Mouse (Mus musculus): ENCODE measurements around the gene Hhipl2. TPM values are rescaled to one million over a fixed set of nuclear protein-coding genes. Genes with fewer than 3 reads are reported as not detected.
"Not testable (repeated sequence)": the region's sequence is repeated elsewhere in the genome, so short reads cannot be mapped to it uniquely, and the experiment has no call there.

Hhipl2 gene
- 0.17 and 0.82 TPM in 2 replicates for polyA plus RNA-seq (2015; fragmentation: Nextera tagmentation; extraction: Ambion mirVana)

- Histone ChIP-seq H3K36me3 (replicated peaks) (no peaks in the 10 kb centered on the region), H3K27me3 (replicated peaks) (no peaks in the 10 kb centered on the region), H3K27ac (no peak within 1 kb of the TSS), H3K4me2 (no peak within 1 kb of the TSS), H3K4me3 (no peak within 1 kb of the TSS), H3K9ac (no peak within 1 kb of the TSS), H3K9me3 (no peaks in the 10 kb centered on the region), H3K4me1 (no peaks in the 10 kb centered on the region)
- no peak for ATAC-seq (replicated peaks)
- WGBS, result 84% methylated on average over 12 of the region's 12 CpGs
These were observed at the start of gene Hhipl2 for GRCm38 (mm10) chr1:183417873-183418272. Gene Hhipl2 (plus strand): TSS chr1:183418215.

- Histone ChIP-seq H3K9me3 (no peaks in the 10 kb centered on the region), H3K36me3 (replicated peaks) (peaks cover 7% of the 10 kb centered on the region; the same call in 1 of the 2 replicates), H3K9ac (peak overlapping the region; percentile 76), H3K4me3 (peak overlapping the region; percentile 78), H3K27ac (peak overlapping the region; percentile 76), H3K4me2 (peak overlapping the region; percentile 87), H3K27me3 (replicated peaks) (no peaks in the 10 kb centered on the region), H3K4me1 (peaks cover 19% of the 10 kb centered on the region)
- 1% methylated on average over 56 of the region's 56 CpGs for WGBS
- ATAC-seq (replicated peaks), result peak; percentile 80
These were observed 49.2 kb upstream of the Hhipl2 start for GRCm38 (mm10) chr1:183368601-183369400.

DNA sequence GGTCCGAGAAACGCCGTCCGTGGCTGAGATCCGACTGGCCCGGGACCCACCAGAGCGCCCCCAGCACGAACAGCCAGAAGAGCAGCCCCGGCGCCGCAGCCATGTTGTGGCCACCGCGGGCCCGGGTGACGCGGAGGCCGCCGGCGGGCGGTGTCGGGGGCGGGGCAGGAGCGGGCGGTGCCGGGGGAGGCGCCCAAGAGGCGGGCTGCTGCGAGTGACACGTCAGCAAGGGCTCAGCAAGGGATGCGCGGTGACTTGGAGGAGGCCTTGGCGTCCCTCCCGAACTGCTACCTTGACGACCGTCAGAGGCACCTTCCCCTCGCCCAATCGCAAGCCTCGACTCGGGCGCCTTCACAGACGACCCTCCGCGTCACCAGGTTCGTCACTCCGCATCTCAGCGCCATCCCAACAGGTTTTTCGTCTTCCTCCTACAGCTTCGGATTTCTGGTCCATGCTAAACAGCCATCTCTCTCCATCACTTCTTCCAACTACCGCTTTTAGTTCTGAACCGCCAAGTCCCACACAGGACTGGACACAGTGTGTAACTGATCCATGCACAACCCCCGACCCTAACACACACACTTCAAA, 48.5 kb upstream of the Hhipl2 start, which contains the start of gene Mia3:
TSS of gene Mia3 (minus strand) at position 127 of the 588 bp plus-strand sequence.
- Histone ChIP-seq H3K9me3 (no peaks in the 10 kb centered on the region), H3K4me1 (peaks cover 19% of the 10 kb centered on the region), H3K27ac (peak within 1 kb of the TSS; percentile 76), H3K4me2 (peak within 1 kb of the TSS; percentile 87), H3K27me3 (replicated peaks) (no peaks in the 10 kb centered on the region), H3K9ac (peak within 1 kb of the TSS; percentile 76), H3K4me3 (peak within 1 kb of the TSS; percentile 78), H3K36me3 (replicated peaks) (0 out of 2 replicates have a peak, but pooled peaks cover under 1% of the 10 kb centered on the region)
- under 1% methylated on average over 49 of the region's 51 CpGs for WGBS
- peak; percentile 99 for ATAC-seq (replicated peaks)

DNA sequence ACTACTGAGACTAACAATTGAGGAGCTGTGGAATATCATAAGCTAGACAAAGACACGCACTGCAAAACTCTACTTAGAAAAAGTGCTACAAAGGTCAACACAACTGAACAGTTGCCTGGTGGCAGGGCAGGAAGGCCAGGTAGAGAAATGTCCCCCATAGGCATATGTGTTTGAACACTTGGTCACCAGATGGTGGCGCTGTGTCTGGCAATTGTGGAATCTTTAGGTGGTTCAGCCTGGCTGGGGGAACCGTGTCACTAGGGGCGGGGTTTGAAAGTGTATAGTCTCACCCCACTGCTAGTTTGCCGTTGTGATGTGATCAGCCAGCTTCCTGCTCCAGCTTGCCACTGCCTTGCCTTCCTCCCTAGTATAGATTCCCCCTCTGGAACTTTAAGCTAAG, 43.3 kb upstream of the Hhipl2 start:
- peaks cover 6% of the 10 kb centered on the region; the same call in 1 of the 2 replicates for H3K4me1 ChIP-seq
- H3K36me3 ChIP-seq (replicated peaks), result no peaks in the 10 kb centered on the region
- H3K27me3 ChIP-seq (replicated peaks), result 0 out of 2 replicates have a peak, but pooled peaks cover 3% of the 10 kb centered on the region
- H3K4me3 ChIP-seq, result no peak overlapping the region
- WGBS, result 79% methylated on average over 5 of the region's 5 CpGs
- no peaks in the 10 kb centered on the region for H3K9me3 ChIP-seq
- H3K9ac ChIP-seq, result no peak overlapping the region
- no peak overlapping the region for H3K27ac ChIP-seq
- no peak overlapping the region for H3K4me2 ChIP-seq
- ATAC-seq (replicated peaks), result no peak

DNA sequence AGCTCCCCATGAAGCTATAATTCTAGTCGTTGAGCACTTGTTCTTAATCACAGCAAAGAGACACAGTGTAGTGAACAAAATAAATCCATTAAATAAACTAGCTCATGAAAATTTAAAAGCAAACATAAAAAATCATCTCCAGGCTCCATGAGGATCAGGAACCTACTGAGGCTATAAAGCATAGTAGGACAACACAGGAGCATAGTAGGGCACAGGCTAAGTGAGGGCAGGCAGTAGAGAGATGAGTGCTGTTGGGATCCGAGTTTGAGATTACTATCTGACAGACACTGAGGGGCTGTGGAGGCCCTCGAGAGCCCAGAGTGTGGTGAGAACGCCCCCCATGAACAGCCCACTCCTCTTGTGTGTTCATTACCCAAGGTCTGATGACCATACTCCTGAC, 41.0 kb upstream of the Hhipl2 start:
- Histone ChIP-seq H3K9ac (no peak overlapping the region), H3K36me3 (replicated peaks) (no peaks in the 10 kb centered on the region), H3K4me3 (no peak overlapping the region), H3K4me2 (no peak overlapping the region), H3K9me3 (peaks cover 3% of the 10 kb centered on the region; the same call in 1 of the 2 replicates), H3K4me1 (no peaks in the 10 kb centered on the region), H3K27me3 (replicated peaks) (peaks cover 10% of the 10 kb centered on the region), H3K27ac (no peak overlapping the region)
- no peak for ATAC-seq (replicated peaks)
- 78% methylated on average over 4 of the region's 4 CpGs for WGBS

- Histone ChIP-seq H3K27ac (no peak overlapping the region), H3K4me1 (no peaks in the 10 kb centered on the region), H3K9me3 (peaks cover 3% of the 10 kb centered on the region; the same call in 1 of the 2 replicates), H3K36me3 (replicated peaks) (no peaks in the 10 kb centered on the region), H3K9ac (no peak overlapping the region), H3K27me3 (replicated peaks) (peaks cover 12% of the 10 kb centered on the region), H3K4me3 (no peak overlapping the region), H3K4me2 (no peak overlapping the region)
- 82% methylated on average over 10 of the region's 10 CpGs for WGBS
- ATAC-seq (replicated peaks), result no peak
These were observed 39.6 kb upstream of the Hhipl2 start for GRCm38 (mm10) chr1:183378321-183378941.

GRCm38 (mm10) chr1:183379376-183379775, 38.6 kb upstream of the Hhipl2 start:
- H3K9me3 ChIP-seq; ATAC-seq (replicated peaks): not testable (repeated sequence)
- WGBS, result 90% methylated on average over 3 of the region's 3 CpGs

DNA sequence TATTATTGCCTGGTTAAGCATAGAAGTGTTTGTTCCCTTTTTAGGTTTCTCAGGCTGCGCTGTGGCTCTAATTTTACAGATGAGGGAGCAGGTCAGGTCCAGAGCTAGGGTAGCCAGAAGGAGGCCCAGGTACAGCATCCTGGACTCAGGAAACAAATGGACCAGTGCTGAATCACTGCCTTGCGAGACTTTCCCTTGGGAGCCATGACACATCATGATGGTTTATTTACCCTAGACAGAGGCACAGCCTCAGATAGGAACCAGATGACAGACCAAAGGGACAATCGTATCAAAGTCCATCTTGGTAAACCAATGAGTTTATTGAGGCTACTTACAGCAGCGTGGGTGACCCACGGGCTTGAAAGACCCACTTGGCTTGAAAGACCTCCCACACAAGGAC, 36.2 kb upstream of the Hhipl2 start:
- H3K9me3 ChIP-seq, result peaks cover 3% of the 10 kb centered on the region; the same call in 1 of the 2 replicates
- ATAC-seq (replicated peaks), result no peak
- peaks cover 27% of the 10 kb centered on the region for H3K27me3 ChIP-seq (replicated peaks)
- no peaks in the 10 kb centered on the region for H3K36me3 ChIP-seq (replicated peaks)
- WGBS, result 87% methylated on average over 5 of the region's 5 CpGs
- no peak overlapping the region for H3K4me3 ChIP-seq
- H3K4me1 ChIP-seq, result no peaks in the 10 kb centered on the region
- H3K9ac ChIP-seq, result no peak overlapping the region
- no peak overlapping the region for H3K27ac ChIP-seq
- no peak overlapping the region for H3K4me2 ChIP-seq

More at GRCm38 (mm10) chr1:183379376-183379775, 38.6 kb upstream of the Hhipl2 start:
- H3K36me3 ChIP-seq (replicated peaks); H3K9ac ChIP-seq; H3K4me2 ChIP-seq; H3K4me1 ChIP-seq; H3K27ac ChIP-seq; H3K4me3 ChIP-seq: not testable (repeated sequence)
- peaks cover 14% of the 10 kb centered on the region for H3K27me3 ChIP-seq (replicated peaks)

DNA sequence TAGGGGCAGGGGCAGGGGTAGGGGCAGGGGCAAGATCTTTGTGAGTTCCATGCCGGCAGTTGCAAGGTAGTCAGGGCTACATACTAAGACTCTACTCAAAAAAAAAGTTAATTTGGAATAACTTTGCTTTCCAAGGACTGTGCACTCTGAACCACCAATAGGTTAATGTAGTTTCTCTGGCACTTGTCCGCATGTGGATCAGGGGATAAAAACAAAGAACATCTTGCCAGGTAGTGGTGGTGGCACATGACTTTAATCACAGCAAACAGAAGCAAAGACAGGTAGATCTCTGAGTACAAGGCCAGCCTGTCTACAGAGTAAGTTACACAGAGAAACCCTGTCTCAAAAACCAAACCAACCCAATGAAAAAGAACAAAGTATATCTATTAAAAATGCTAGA, 35.4 kb upstream of the Hhipl2 start:
- ATAC-seq (replicated peaks), result no peak
- no peaks in the 10 kb centered on the region for H3K36me3 ChIP-seq (replicated peaks)
- H3K4me1 ChIP-seq, result no peaks in the 10 kb centered on the region
- H3K9me3 ChIP-seq, result peaks cover 3% of the 10 kb centered on the region; the same call in 1 of the 2 replicates
- no peak overlapping the region for H3K4me2 ChIP-seq
- no peak overlapping the region for H3K4me3 ChIP-seq
- no peak overlapping the region for H3K27ac ChIP-seq
- WGBS, result 88% methylated on average over 2 of the region's 2 CpGs
- H3K27me3 ChIP-seq (replicated peaks), result peaks cover 33% of the 10 kb centered on the region
- H3K9ac ChIP-seq, result no peak overlapping the region

- not testable (repeated sequence) for ATAC-seq (replicated peaks); H3K9ac ChIP-seq
- WGBS, result 95% methylated on average over 3 of the region's 3 CpGs
These were observed 30.6 kb upstream of the Hhipl2 start for GRCm38 (mm10) chr1:183387421-183387820.

DNA sequence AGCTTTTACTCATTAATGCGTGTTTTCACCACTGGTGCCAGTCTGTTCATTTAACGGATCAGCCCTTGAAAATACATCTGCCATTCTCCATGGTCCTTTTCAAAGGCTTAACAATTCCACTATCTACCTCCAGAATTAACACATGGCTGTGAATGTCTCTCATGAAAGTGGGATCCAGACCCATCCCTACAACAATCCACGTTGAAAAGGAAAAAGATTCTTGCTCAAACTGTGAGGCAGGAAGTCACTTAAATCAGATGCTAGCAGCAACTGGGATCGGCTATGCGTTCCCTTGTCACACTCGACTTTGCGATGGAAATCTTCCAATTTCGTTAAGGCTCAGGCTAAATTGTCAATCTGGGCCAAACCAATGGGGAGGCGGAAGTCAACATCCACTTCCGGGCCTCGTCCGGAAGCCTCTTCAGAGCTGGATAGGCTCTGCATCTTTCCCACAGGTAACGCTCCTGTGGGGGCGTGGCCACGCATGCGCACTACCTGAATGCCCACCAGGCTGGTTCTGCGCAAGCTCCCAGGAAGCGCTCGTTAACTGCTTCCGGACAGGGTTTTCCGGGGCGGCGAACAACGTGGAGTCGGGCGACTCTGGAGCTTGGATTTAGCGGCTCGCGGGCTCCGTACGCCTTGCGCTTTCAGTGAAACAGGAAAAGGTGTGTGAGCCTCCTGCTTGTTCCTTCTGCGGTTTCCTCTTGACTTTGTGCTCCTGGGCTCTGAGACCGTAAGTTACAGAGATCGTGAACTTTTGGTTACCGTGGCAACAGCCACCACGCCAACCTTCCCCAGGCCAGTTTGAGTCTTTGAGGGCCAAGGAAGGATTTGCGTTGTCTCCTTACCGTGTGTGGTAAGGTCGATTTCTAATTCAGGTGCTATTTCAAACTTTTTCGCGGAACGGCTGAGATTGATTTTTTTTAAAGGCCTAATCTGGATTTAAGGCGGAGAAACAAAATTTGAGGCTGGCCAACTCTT, 29.3 kb upstream of the Hhipl2 start, which contains the start of gene Taf1a:
TSS of gene Taf1a (plus strand) at position 556 of the 981 bp plus-strand sequence.
- H3K36me3 ChIP-seq (replicated peaks), result 0 out of 2 replicates have a peak, but pooled peaks cover 5% of the 10 kb centered on the region
- peak within 1 kb of the TSS; percentile 84 for H3K4me3 ChIP-seq
- peak within 1 kb of the TSS; percentile 66 for H3K27ac ChIP-seq
- peak within 1 kb of the TSS; percentile 79 for H3K4me2 ChIP-seq
- peak within 1 kb of the TSS; percentile 46 for H3K9ac ChIP-seq
- H3K9me3 ChIP-seq, result no peaks in the 10 kb centered on the region
- WGBS, result 6% methylated on average over 44 of the region's 44 CpGs
- peak; percentile 99 for ATAC-seq (replicated peaks)
- peaks cover 21% of the 10 kb centered on the region for H3K27me3 ChIP-seq (replicated peaks)
- H3K4me1 ChIP-seq, result peaks cover 17% of the 10 kb centered on the region

More at GRCm38 (mm10) chr1:183387421-183387820, 30.6 kb upstream of the Hhipl2 start:
- H3K27ac ChIP-seq; H3K4me2 ChIP-seq; H3K9me3 ChIP-seq; H3K36me3 ChIP-seq (replicated peaks); H3K4me3 ChIP-seq: not testable (repeated sequence)
- Histone ChIP-seq H3K4me1 (peaks cover 17% of the 10 kb centered on the region), H3K27me3 (replicated peaks) (peaks cover 25% of the 10 kb centered on the region)
